Mouse (Mus musculus) thymus, adult 2 months (tissue): Measurements from ENCODE around the gene Rptn.

Experiments
- CTCF ChIP-seq: fragments of 200-500 bp; IDR thresholded peaks from 2 replicates; pipeline ENCODE4 v1.5.1; 2012; ENCODE audit warnings: mild to moderate bottlenecking, control low read depth, low read length, moderate library complexity, borderline replicate concordance; ENCODE audit not compliant: control insufficient read depth, poor library complexity, insufficient read depth; ENCODE audit errors: extremely low read depth
- POLR2A ChIP-seq: fragments of 200-500 bp; IDR thresholded peaks from 2 replicates; pipeline ENCODE4 v1.6.1; 2012; ENCODE audit warnings: mild to moderate bottlenecking, low read length, control low read depth, moderate library complexity; ENCODE audit not compliant: control insufficient read depth, poor library complexity, insufficient read depth; ENCODE audit errors: extremely low read depth

- TF ChIP-seq CTCF (no peak), POLR2A (no peak)
Measured at GRCm38 (mm10) chr3:93378146-93378545, 15.4 kb upstream of the Rptn start.
